Mouse (Mus musculus) G1E (cell line): ENCODE measurements at regions not wholly inside any gene's neighbourhood (a gene's known extent, or its start where the extent isn't known, plus 50 kb on each side); places are given as distances from the start of the nearest gene placed in this dataset.

Source experiments
- CTCF ChIP-seq: IDR thresholded peaks from 2 replicates; pipeline ENCODE4 v1.5.1; 2012; ENCODE audit warnings: low read depth, low read length, inconsistent platforms, mixed read lengths
- GATA1 ChIP-seq: IDR thresholded peaks from 2 replicates; pipeline ENCODE4 v1.6.1; 2012; ENCODE audit warnings: borderline replicate concordance, low read length, inconsistent platforms, mixed read lengths
- GATA2 ChIP-seq: IDR thresholded peaks from 2 replicates; pipeline ENCODE4 v1.6.1; 2012; ENCODE audit warnings: low read depth, low read length, inconsistent platforms, borderline replicate concordance
- POLR2AphosphoS5 ChIP-seq: IDR thresholded peaks from 2 replicates; pipeline ENCODE4 v1.6.1; 2012; ENCODE audit warnings: low read depth, low read length, inconsistent platforms; ENCODE audit not compliant: insufficient replicate concordance
- TAL1 ChIP-seq: conservative IDR thresholded peaks from 2 replicates; pipeline ENCODE4 v1.6.1; 2012; ENCODE audit warnings: low read depth, low read length, inconsistent platforms, mixed read lengths

DNA sequence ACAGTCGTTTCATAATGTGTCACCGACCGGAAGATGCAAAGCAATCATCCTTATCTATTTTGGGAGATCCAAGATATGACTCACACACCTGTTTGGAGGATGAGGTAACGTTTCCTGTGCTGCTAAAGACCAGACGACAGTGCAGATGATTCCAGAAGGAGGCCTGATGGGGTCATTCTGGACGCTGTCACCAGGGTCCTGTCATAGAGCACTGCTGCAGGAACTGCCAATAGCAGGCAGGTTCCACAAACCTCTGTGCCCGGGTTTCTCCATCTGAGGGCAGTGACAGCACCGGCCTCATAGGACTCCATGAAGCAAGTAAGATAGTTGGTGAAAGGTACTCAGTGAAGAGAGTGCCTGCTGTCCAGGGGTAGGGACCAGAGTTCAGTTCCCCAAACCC lies 182.9 kb upstream of the Agap1 start:
- no peak for TF ChIP-seq CTCF
- no peak for TF ChIP-seq TAL1
- no peak for TF ChIP-seq GATA1
- no peak for TF ChIP-seq POLR2AphosphoS5
- no peak for TF ChIP-seq GATA2
